Mouse (Mus musculus): ENCODE data around the gene Ppy.

- TF ChIP-seq CTCF (conservative IDR thresholded peaks at IDR 0.05; ENCODE audit: low read length): no peak
- TF ChIP-seq POU5F1 (IDR thresholded peaks at IDR 0.05; ENCODE audit: borderline replicate concordance, low read length): no peak
- no peak for TF ChIP-seq NANOG (IDR thresholded peaks at IDR 0.05; ENCODE audit: borderline replicate concordance, low read length)
Observed at GRCm38 (mm10) chr11:102144957-102145470, 43.9 kb upstream of the Ppy start.
